Mouse (Mus musculus) cortical plate, adult 2 months (tissue): ENCODE data around the gene Aldh8a1.

ENCODE experiments used
- CTCF ChIP-seq: fragments of 200-500 bp; IDR thresholded peaks from 2 replicates; pipeline ENCODE4 v1.5.1; 2011; ENCODE audit warnings: mild to moderate bottlenecking, control low read depth, low read length; ENCODE audit not compliant: insufficient read depth; ENCODE audit errors: extremely low read depth
- POLR2A ChIP-seq: fragments of 200-500 bp; IDR thresholded peaks from 2 replicates; pipeline ENCODE4 v1.6.1; 2011; ENCODE audit warnings: mild to moderate bottlenecking, low read length, control low read depth; ENCODE audit not compliant: insufficient read depth; ENCODE audit errors: extremely low read depth

- TF ChIP-seq POLR2A (no peak), CTCF (no peak)
Measured at GRCm38 (mm10) chr10:21353890-21354289, 23.2 kb upstream of the Aldh8a1 start.
